8 mouse cellular contexts compared by ENCODE assay signal in the genomic region with DNA sequence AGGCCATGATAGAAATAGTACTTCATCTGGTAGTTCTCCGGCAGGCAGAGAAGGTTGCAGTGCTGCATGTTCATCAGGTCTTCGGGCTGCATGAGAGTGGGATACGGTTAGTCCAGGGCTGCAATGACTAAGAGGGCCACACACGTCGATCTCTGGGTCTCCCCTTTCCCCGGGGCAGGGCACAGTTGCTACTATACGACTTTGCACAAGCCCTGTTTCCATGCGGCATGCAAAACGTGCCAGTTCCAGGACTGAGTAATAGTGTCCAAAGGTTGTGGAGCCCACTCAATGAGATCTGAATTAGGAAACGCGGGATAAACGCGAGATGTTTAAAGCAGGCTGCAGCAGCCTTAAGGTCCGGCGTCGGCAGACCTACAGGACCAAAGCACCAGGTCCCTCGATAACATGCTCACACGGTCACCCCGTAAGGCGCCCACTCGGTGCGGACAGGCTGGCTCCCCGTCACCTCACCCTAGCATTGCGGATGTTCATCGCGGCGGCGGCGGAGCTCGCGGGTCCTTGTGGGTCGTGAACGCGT. TPM values are rescaled to one million over a fixed set of nuclear protein-coding genes. Genes with fewer than 3 reads are reported as not detected.
A peak's percentile ranks its signal among the peaks of the same experiment; 100 is the strongest.
DNase-seq lines count a peak whose midpoint lies in the region; ATAC-seq and TF ChIP-seq lines count a peak whose summit lies in the region.

No protein-coding gene starts in this region.

- intact Hi-C loops in left cerebral cortex, postnatal 4 days (cut with DNase I) = no loop called here

- 0 out of 2 replicates have a peak, but pooled peaks have one; percentile 3 for ATAC-seq in heart, embryonic 15.5 days (replicated peaks; ENCODE audit: insufficient number of reproducible peaks, insufficient read depth, low FRiP score, low read depth)

- no peak for TF ChIP-seq POLR2A in cortical plate, adult 2 months (IDR thresholded peaks at IDR 0.05; ENCODE audit: extremely low read depth, insufficient read depth, low read length)

- peak overlapping the region; percentile 64 for H3K9ac ChIP-seq in heart, embryonic 15.5 days

- peak overlapping the region; percentile 89 for H3K27ac ChIP-seq in layer of hippocampus, adult 2 months
- no peak overlapping the region for H3K27ac ChIP-seq in cortical plate, adult 2 months (ENCODE audit: insufficient read depth, low read length)
- peak overlapping the region; percentile 85 for H3K27ac ChIP-seq in heart, embryonic 15.5 days
- H3K27ac ChIP-seq in macrophage = peak overlapping the region; percentile 44

- no peak for DNase-seq in layer of hippocampus, adult 2 months (ENCODE audit: low spot score in 2 of 2)
- DNase-seq in layer of hippocampus, adult 9-11 months = no peak
- DNase-seq in left cerebral cortex, postnatal 4 days = no peak
- no peak for DNase-seq in gastrocnemius, adult 18-20 months (ENCODE audit: low spot score)
- no peak for DNase-seq in layer of hippocampus, adult 18-20 months (ENCODE audit: low spot score in 2 of 2)

- no peaks in the 10 kb centered on the region for H3K4me1 ChIP-seq in cortical plate, adult 2 months (ENCODE audit: control insufficient read depth, insufficient read depth, low read length)
- H3K4me1 ChIP-seq in heart, embryonic 15.5 days (replicated peaks) = peaks cover 3% of the 10 kb centered on the region

- WGBS in heart, embryonic 15.5 days = 15% methylated on average over 34 of the region's 34 CpGs
- WGBS in macrophage (ENCODE audit: missing documents) = 34% methylated on average over 16 of the region's 34 CpGs

- no peaks in the 10 kb centered on the region for H3K27me3 ChIP-seq in heart, embryonic 15.5 days

- peak overlapping the region; percentile 72 for H3K4me3 ChIP-seq in layer of hippocampus, adult 2 months
- peak overlapping the region; percentile 78 for H3K4me3 ChIP-seq in cortical plate, adult 2 months (ENCODE audit: insufficient read depth, low read length)
- H3K4me3 ChIP-seq in heart, embryonic 15.5 days = peak overlapping the region; percentile 60
- peak overlapping the region; percentile 44 for H3K4me3 ChIP-seq in macrophage (ENCODE audit: inconsistent target)

- no peak for TF ChIP-seq CTCF in layer of hippocampus, adult 2 months (conservative IDR thresholded peaks at IDR 0.05)
- no peak for TF ChIP-seq CTCF in cortical plate, adult 2 months (IDR thresholded peaks at IDR 0.05; ENCODE audit: extremely low read depth, insufficient read depth, low read length)

- no peaks in the 10 kb centered on the region for H3K9me3 ChIP-seq in heart, embryonic 15.5 days (replicated peaks)

- peaks cover 6% of the 10 kb centered on the region; the same call in 1 of the 2 replicates for H3K36me3 ChIP-seq in heart, embryonic 15.5 days
- no peaks in the 10 kb centered on the region for H3K36me3 ChIP-seq in macrophage (ENCODE audit: inconsistent target)

- H3K4me2 ChIP-seq in heart, embryonic 15.5 days = peak overlapping the region; percentile 79

- no peaks in the 10 kb centered on the region; the same call in 1 of the 2 replicates for H3K79me2 ChIP-seq in macrophage (ENCODE audit: inconsistent target)

RNA-seq across cellular contexts. Expression of a gene that starts 0.3 kb away (rescaled TPM):
- 1 to 10 TPM; 5.3 to 7.2 TPM for total RNA-seq in layer of hippocampus, adult 2 months (2021)
- 6.5 and 7.9 TPM in 2 replicates for polyA plus RNA-seq in cortical plate, adult 2 months (2012; rRNA removed)
- polyA plus RNA-seq in heart, embryonic 15.5 days (2015; fragmentation: Nextera tagmentation; extraction: Ambion mirVana) = 1.2 and 5.5 TPM in 2 replicates
- total RNA-seq in macrophage (2018; cell fraction: chromatin; rRNA removed) = 100 to 1,000 TPM in 13 of 26 experiments, 10 to 100 TPM in 13; 26.4 to 467 (median 146) TPM
- total RNA-seq in macrophage (2018; cell fraction: cytosol; rRNA removed) = 10 to 100 TPM in 24 of 26 experiments, 1 to 10 TPM in 2; 8.7 to 64.6 (median 22.4) TPM
- 100 to 1,000 TPM in 12 of 26 experiments, 10 to 100 TPM in 14; 21.7 to 220 (median 93.8) TPM for total RNA-seq in macrophage (2018; cell fraction: nucleus; rRNA removed)
- 13.2 to 18.0 TPM (median 14.5 TPM) in 3 replicates for polyA plus RNA-seq in macrophage (2018)
- 1 to 10 TPM; 2.5 to 3.4 TPM for total RNA-seq in left cerebral cortex, postnatal 4 days (2021)
- total RNA-seq in gastrocnemius, adult 18-20 months (2021) = under 1 TPM; 0.33 to 0.43 TPM
- 1 to 10 TPM; 4.3 to 4.4 TPM for total RNA-seq in layer of hippocampus, adult 18-20 months (2021)

RNA-seq across cellular contexts. Expression of a gene that starts 0.4 kb away (rescaled TPM):
- total RNA-seq in layer of hippocampus, adult 2 months (2021) = 10 to 100 TPM; 68.0 to 72.0 TPM
- 74.5 and 80.4 TPM in 2 replicates for polyA plus RNA-seq in cortical plate, adult 2 months (2012; rRNA removed)
- 84.5 and 90.5 TPM in 2 replicates for polyA plus RNA-seq in heart, embryonic 15.5 days (2015; fragmentation: Nextera tagmentation; extraction: Ambion mirVana)
- 10 to 100 TPM; 10.2 to 52.1 (median 29.9) TPM for total RNA-seq in macrophage (2018; cell fraction: chromatin; rRNA removed)
- 10 to 100 TPM in 23 of 26 experiments, 1 to 10 TPM in 3; 8.9 to 20.9 (median 14.0) TPM for total RNA-seq in macrophage (2018; cell fraction: cytosol; rRNA removed)
- total RNA-seq in macrophage (2018; cell fraction: nucleus; rRNA removed) = 10 to 100 TPM in 24 of 26 experiments, 1 to 10 TPM in 2; 9.2 to 50.2 (median 18.1) TPM
- polyA plus RNA-seq in macrophage (2018) = 15.6 to 28.5 TPM (median 20.5 TPM) in 3 replicates
- 10 to 100 TPM; 66.9 to 73.6 TPM for total RNA-seq in left cerebral cortex, postnatal 4 days (2021)
- total RNA-seq in gastrocnemius, adult 18-20 months (2021) = 10 to 100 TPM; 50.2 to 56.5 TPM
- total RNA-seq in layer of hippocampus, adult 18-20 months (2021) = 10 to 100 TPM; 57.7 to 61.3 TPM

RNA-seq across cellular contexts. Expression of a gene that starts 9.3 kb away (rescaled TPM):
- total RNA-seq in layer of hippocampus, adult 2 months (2021) = 1 to 10 TPM; 4.5 to 6.2 TPM
- polyA plus RNA-seq in cortical plate, adult 2 months (2012; rRNA removed) = 6.7 and 8.7 TPM in 2 replicates
- 52.0 and 53.5 TPM in 2 replicates for polyA plus RNA-seq in heart, embryonic 15.5 days (2015; fragmentation: Nextera tagmentation; extraction: Ambion mirVana)
- 100 to 1,000 TPM; 175 to 404 (median 251) TPM for total RNA-seq in macrophage (2018; cell fraction: chromatin; rRNA removed)
- total RNA-seq in macrophage (2018; cell fraction: cytosol; rRNA removed) = 100 to 1,000 TPM; 154 to 322 (median 215) TPM
- total RNA-seq in macrophage (2018; cell fraction: nucleus; rRNA removed) = 100 to 1,000 TPM; 159 to 557 (median 253) TPM
- 146 to 221 TPM (median 206 TPM) in 3 replicates for polyA plus RNA-seq in macrophage (2018)
- total RNA-seq in left cerebral cortex, postnatal 4 days (2021) = 1 to 10 TPM; 3.3 to 5.4 TPM
- 1 to 10 TPM; 1.6 to 2.0 TPM for total RNA-seq in gastrocnemius, adult 18-20 months (2021)
- total RNA-seq in layer of hippocampus, adult 18-20 months (2021) = 1 to 10 TPM; 5.4 to 5.5 TPM

RNA-seq across cellular contexts. Expression of a gene that starts 25.4 kb away (rescaled TPM):
- total RNA-seq in layer of hippocampus, adult 2 months (2021) = 100 to 1,000 TPM; 118 to 139 TPM
- polyA plus RNA-seq in cortical plate, adult 2 months (2012; rRNA removed) = 91.8 and 97.1 TPM in 2 replicates
- polyA plus RNA-seq in heart, embryonic 15.5 days (2015; fragmentation: Nextera tagmentation; extraction: Ambion mirVana) = 0.25 and 2.3 TPM in 2 replicates
- total RNA-seq in macrophage (2018; cell fraction: chromatin; rRNA removed) = 10 to 100 TPM in 13 of 26 experiments, 1 to 10 TPM in 13; 3.5 to 20.7 (median 9.9) TPM
- total RNA-seq in macrophage (2018; cell fraction: cytosol; rRNA removed) = 1 to 10 TPM in 13 of 26 experiments, under 1 TPM in 13; 0.35 to 2.1 (median 1.1) TPM
- total RNA-seq in macrophage (2018; cell fraction: nucleus; rRNA removed) = 10 to 100 TPM in 1 of 26 experiments, 1 to 10 TPM in 25; 2.7 to 10.5 (median 5.5) TPM
- polyA plus RNA-seq in macrophage (2018) = 0.94 to 1.8 TPM (median 1.1 TPM) in 3 replicates
- total RNA-seq in left cerebral cortex, postnatal 4 days (2021) = 100 to 1,000 TPM; 518 to 579 TPM
- total RNA-seq in gastrocnemius, adult 18-20 months (2021) = 1 to 10 TPM; 1.5 to 2.7 TPM
- total RNA-seq in layer of hippocampus, adult 18-20 months (2021) = 100 to 1,000 TPM; 118 to 119 TPM

RNA-seq across cellular contexts. Expression of a gene that starts 29.5 kb away (rescaled TPM):
- not detected for total RNA-seq in layer of hippocampus, adult 2 months (2021)
- polyA plus RNA-seq in cortical plate, adult 2 months (2012; rRNA removed) = not detected in 2 replicates
- 0.04 and 0.22 TPM in 2 replicates for polyA plus RNA-seq in heart, embryonic 15.5 days (2015; fragmentation: Nextera tagmentation; extraction: Ambion mirVana)
- total RNA-seq in macrophage (2018; cell fraction: chromatin; rRNA removed) = 1 to 10 TPM in 1 of 26 experiments, under 1 TPM in 2, not detected in 23; 0.26 to 1.4 (median 0.35) TPM
- total RNA-seq in macrophage (2018; cell fraction: cytosol; rRNA removed) = under 1 TPM in 1 of 26 experiments, not detected in 25; 0.08 TPM
- total RNA-seq in macrophage (2018; cell fraction: nucleus; rRNA removed) = under 1 TPM in 3 of 26 experiments, not detected in 23; 0.18 to 0.99 (median 0.25) TPM
- 0.04 TPM in 1 of 3 replicates, not detected in the others for polyA plus RNA-seq in macrophage (2018)
- total RNA-seq in left cerebral cortex, postnatal 4 days (2021) = not detected
- total RNA-seq in gastrocnemius, adult 18-20 months (2021) = not detected
- not detected for total RNA-seq in layer of hippocampus, adult 18-20 months (2021)
